Mouse (Mus musculus) stomach, postnatal 0 days (tissue): ENCODE data around the gene E130114P18Rik.

ENCODE experiments used
- CTCF ChIP-seq: IDR thresholded peaks from 2 replicates; pipeline ENCODE4 v1.5.1; 2016; ENCODE audit warnings: antibody characterized with exemption, low read depth, mild to moderate bottlenecking, moderate library complexity
- EP300 ChIP-seq: optimal IDR thresholded peaks from 2 replicates; pipeline ENCODE3; 2016; ENCODE audit warnings: antibody characterized with exemption

- TF ChIP-seq CTCF: no peak
- no peak for TF ChIP-seq EP300
Measured at GRCm38 (mm10) chr4:97779003-97779930, 1.4 kb upstream of the E130114P18Rik start.
